Mouse (Mus musculus) A20 (cell line): ENCODE data around the gene Gprc5b.

Experiments
- DNase-seq: peaks from one replicate; pipeline ENCODE4 v3.0.0-alpha.2; 2011; ENCODE audit warnings: low read depth, low spot score

Gene Gprc5b

GRCm38 (mm10) chr7:118990282-118990681, 4.7 kb downstream of the Gprc5b start:
- no peak for DNase-seq

- DNase-seq: no peak
These were observed 5.6 kb downstream of the Gprc5b start for GRCm38 (mm10) chr7:118989275-118989856.

- DNase-seq: no peak
These were observed 8.6 kb downstream of the Gprc5b start for GRCm38 (mm10) chr7:118986369-118986768.

GRCm38 (mm10) chr7:118985786-118986185, 9.2 kb downstream of the Gprc5b start:
- DNase-seq: no peak

- no peak for DNase-seq
These were observed 11.1 kb downstream of the Gprc5b start for GRCm38 (mm10) chr7:118983961-118984360.

- DNase-seq: no peak
These were observed 12.4 kb downstream of the Gprc5b start for GRCm38 (mm10) chr7:118982586-118982985.

- DNase-seq: no peak
These were observed 13.2 kb downstream of the Gprc5b start for GRCm38 (mm10) chr7:118981831-118982230.

GRCm38 (mm10) chr7:118981346-118981745, 13.7 kb downstream of the Gprc5b start:
- DNase-seq: no peak

GRCm38 (mm10) chr7:118979708-118980107, 15.3 kb downstream of the Gprc5b start:
- no peak for DNase-seq

- no peak for DNase-seq
These were observed 15.9 kb downstream of the Gprc5b start for GRCm38 (mm10) chr7:118979121-118979520.

- no peak for DNase-seq
These were observed 17.9 kb downstream of the Gprc5b start for GRCm38 (mm10) chr7:118977167-118977543.

- DNase-seq: no peak
These were observed 18.4 kb downstream of the Gprc5b start for GRCm38 (mm10) chr7:118976414-118977166.

- no peak for DNase-seq
These were observed 19.2 kb downstream of the Gprc5b start for GRCm38 (mm10) chr7:118975837-118976236.

GRCm38 (mm10) chr7:118973377-118973776, 21.6 kb downstream of the Gprc5b start:
- DNase-seq: no peak

- no peak for DNase-seq
These were observed 22.7 kb downstream of the Gprc5b start for GRCm38 (mm10) chr7:118972306-118972705.

GRCm38 (mm10) chr7:118971499-118971898, 23.5 kb downstream of the Gprc5b start:
- no peak for DNase-seq

- no peak for DNase-seq
These were observed 26.1 kb downstream of the Gprc5b start for GRCm38 (mm10) chr7:118968870-118969269.

GRCm38 (mm10) chr7:118965198-118965597, 29.8 kb downstream of the Gprc5b start:
- DNase-seq: no peak

- DNase-seq: no peak
These were observed 30.2 kb downstream of the Gprc5b start for GRCm38 (mm10) chr7:118964777-118965176.

- DNase-seq: no peak
These were observed 35.8 kb downstream of the Gprc5b start for GRCm38 (mm10) chr7:118959209-118959608.

- no peak for DNase-seq
These were observed 38.3 kb downstream of the Gprc5b start for GRCm38 (mm10) chr7:118956616-118957246.

- DNase-seq: no peak
These were observed 40.0 kb downstream of the Gprc5b start for GRCm38 (mm10) chr7:118954968-118955367.
